Mouse (Mus musculus) retina, embryonic 14.5 days (tissue): ENCODE measurements around the gene Smug1.

Experiments
- DNase-seq: peaks from one replicate; pipeline ENCODE4 v3.0.0-alpha.2; 2015; ENCODE audit warnings: low spot score

Gene Smug1

DNA sequence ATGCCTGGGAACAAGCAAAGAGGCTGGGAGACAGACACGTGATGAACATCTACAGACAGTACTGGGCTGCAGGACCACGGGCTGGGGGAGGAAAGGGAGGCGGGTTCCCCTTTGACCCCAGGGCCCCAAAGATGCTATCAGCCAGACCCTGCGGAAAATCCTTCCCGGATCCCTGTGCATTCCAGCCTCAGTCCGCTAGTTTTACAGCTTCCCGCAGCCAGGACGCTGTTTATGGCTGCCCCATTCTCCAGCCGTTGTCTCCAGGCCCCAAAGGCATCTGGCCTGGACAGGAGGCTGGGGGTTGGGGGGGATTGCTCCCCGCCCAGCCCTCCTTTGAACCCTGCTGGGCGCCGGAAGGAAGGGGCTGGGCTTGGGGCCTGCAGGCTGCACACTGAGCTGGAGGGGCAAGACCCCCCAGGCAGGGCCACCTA lies 10.7 kb upstream of the Smug1 start:
- DNase-seq, result no peak

DNA sequence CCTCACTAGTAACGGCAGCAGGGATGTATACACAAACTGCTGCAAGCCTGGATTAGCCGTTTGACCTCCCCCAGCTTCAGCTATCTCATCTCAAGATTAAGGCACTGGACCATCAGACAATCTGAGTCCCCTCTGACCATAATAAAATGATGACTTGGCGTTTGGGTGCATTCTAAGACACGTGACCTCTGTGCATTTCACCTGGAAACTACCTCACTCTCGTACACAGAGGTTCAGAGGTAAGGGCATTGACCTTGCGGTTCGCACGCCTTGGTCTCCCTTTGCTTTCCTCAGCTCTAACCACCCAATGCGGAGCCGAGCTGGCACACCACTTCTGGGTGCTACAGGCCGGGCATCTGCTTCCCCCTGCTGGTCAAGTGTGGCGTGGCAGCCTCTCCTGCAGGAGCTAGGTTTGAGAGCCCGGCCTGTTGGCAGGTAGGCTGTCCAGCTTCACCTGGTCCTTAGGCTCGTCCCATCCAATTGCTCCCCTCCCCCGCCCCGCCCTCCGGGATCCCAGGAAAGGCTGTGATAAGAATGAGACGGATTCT lies 10.1 kb upstream of the Smug1 start:
- peak; percentile 94 for DNase-seq

DNA sequence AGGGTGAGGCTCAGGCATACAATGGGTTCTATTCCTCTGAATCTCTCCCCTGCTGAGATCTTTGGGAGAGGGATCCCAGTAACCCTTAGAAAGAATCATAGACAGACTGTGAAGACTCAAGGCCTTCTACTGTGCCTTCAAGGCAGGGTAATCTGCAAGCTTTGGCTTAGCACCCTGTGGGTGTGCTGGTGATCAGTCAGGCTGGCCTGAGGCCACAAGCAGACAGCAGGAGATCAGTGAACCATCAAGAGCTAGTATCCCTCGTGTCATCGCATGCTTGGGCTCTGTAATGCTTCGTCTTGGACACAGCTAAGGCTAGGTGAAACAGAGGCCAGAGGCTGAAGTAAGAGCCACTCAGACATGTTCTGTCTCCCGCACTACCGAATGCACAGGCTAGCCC lies 6.4 kb upstream of the Smug1 start:
- DNase-seq, result no peak

DNA sequence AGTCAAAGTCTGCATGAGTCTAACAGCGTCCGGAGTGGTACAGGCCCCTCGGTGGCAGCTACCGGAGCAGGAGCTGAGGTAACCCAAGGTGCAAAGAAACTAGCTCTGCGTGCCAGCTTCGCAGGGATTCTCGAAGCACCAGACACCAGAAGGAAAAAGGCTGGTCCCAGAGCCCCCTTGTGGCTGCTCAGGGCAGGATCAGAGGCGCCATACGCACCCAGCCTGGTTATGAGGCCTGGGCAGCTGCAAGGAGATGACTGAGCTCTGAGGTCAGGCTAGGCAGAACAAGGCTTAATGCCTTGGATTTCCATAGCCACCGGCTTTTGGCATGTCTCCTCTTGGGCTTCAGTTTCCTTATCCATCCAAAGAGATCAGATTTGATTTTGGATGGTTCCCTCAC lies 5.6 kb upstream of the Smug1 start:
- peak; percentile 86 for DNase-seq

DNA sequence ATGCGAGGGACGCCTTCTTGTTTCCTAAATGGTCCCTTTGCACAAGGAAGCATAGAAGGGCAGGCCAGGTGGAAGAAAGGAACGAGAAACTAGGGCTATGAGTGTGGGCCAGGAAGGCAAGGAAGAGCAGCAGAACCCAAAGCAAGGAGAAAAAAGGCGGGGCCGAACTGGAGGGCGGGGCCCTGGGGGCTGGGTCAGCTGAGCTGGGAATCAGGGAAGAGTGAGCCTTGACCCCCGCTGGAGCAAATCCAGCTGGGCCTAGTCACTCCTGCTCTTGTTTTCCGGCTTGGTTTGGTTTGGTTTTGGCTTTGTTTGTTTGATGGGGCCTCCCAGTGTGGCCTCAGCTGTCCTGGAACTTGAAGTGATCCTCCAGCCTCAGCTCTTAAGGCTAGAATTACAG lies 4.4 kb upstream of the Smug1 start:
- DNase-seq, result no peak

DNA sequence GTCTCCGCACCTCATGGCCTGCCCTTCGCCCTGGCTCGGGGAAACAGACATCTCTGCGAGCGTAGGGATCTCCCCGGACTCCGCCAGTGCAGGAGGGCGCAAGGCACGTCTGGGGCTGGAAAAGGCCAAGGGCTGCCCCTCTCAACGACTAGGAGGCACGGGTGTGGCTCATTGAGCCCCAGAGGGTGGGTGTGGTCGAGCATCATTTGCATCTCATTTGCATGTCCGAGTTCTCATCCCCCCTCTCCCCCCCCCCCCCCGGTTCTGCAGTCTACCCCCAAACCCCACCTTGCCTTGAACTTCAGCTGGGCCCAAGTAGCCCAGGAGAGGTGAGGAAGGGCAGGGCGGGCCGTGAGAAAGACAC lies 3.4 kb upstream of the Smug1 start:
- DNase-seq, result no peak

DNA sequence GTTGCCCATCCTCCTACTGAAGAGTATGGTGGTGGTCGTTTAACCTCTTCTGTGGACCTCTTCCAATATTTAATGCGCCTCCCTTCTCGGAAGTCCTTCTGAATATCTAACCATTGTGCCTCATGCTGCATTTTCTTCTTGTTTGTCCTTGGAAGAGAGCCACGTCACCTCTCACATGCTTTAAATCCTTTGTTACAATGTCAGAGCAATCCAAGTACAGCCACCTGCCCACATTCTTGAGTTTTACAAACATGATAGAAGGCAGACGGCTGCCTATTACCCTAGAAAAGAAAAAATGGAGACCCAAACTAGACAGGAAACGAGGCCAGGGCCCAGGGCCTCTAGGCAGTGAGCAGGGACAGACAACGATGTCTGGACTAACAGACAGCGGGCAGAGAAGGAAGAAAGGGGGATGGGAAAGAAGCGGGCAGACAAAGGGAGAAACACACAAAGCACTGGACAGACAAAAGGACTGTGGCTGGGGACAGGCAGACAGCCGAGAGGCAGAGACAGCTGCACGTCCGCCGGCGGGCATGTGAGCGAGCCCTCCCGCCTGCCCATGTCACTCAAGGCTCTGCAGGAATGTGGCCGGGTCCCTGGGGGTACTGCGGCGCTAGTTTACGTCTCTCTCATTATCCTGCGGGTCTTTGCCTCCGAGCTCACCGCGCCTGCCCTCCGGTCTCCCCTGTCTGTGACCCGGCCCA lies 2.9 kb upstream of the Smug1 start:
- no peak for DNase-seq

DNA sequence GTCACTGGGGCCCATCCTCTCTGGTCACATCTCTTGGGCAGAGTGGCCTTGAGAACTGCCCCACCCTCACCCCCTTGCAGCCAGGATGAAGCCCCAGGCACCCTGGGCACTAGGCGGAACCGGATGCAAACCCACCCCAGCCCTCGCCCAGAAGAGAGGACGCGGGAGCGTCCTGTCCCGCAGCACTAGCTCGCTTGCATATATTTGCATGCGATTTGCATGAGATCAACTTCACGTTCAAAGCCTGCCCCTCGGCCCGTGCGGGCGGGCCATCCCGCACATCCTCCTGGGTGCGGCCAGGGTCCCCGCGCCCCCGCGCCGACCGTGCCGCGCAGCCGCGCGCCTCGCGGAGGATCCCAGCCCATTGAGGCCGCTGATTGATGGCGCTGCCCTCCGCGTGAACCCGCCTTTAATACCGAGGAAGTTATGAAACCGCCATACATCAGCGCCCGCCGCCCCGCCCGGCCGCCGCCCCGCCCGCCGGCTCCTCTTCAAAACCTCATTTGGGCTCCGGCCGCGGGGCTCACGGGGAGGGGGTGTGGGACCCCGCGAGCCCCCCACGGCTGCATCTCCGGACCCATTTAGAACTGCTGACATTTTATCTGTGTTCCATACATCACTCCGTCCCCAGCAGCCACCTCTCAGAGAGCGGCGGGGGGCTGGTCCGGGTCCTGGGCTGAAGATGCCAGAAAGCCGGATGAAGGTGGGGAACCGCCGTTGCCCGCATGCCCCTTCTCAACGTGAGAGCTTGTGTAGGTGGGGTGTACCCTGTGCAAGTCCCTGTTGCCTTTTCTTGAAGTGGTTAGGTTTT lies 2.1 kb upstream of the Smug1 start:
- DNase-seq, result no peak

DNA sequence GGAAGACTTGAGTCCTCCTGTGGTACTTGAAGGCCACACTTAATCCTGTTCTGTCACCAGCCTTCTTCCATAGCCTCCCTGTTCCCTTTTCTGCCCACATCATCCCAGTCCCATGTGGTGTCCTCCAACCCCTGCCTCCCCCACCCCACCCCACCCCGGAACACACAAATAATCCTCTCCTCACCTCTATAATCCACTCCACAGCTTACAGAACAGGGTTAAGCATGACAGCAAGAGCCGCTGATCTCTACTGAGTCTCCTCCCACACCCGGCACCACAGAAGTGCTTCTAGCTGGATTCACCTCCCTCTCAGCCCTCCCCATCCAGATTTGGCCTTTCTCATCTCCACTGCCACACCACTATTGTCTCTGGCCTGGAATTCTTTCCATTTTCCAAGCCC lies 894 bp upstream of the Smug1 start:
- no peak for DNase-seq

DNA sequence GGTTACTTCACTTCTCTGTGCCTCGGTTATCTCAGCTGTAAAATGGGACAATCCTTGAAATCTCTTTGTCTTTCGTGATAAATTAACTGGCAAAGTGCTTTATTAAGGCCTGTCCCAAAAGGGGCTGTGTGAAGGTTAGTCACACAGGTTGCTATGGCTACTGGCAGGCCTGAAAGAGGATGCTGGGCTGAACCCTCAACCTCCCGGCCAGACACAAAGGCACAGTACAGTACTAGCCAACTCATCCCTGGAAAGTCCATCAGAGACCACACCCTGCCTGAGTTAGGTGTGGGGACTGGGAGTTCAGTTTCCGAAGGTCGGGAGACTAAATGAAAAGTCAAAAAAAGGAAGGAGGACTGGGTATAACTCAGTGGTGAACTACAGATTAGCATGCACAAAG lies 968 bp downstream of the Smug1 start:
- no peak for DNase-seq

DNA sequence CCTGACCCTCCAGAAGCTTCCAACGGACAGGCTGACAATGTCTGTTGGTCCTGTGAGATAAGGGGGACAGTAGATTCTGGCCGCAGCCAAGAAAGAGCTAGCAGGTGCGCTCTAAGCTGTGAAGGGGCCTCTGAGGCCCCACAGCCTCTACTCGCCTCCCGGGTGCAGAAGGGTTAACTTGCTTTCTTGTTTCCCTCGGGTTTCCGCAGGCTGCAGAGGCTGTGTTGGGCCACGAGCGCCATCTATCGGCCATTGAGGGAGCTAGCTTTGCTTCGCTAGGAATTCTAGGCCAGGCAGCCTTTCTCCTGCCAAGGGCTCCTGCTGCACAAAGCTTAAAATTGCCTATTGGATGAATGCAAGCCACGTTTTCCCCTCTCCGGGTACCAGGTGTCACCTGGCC lies 1.5 kb downstream of the Smug1 start:
- peak; percentile 97 for DNase-seq

DNA sequence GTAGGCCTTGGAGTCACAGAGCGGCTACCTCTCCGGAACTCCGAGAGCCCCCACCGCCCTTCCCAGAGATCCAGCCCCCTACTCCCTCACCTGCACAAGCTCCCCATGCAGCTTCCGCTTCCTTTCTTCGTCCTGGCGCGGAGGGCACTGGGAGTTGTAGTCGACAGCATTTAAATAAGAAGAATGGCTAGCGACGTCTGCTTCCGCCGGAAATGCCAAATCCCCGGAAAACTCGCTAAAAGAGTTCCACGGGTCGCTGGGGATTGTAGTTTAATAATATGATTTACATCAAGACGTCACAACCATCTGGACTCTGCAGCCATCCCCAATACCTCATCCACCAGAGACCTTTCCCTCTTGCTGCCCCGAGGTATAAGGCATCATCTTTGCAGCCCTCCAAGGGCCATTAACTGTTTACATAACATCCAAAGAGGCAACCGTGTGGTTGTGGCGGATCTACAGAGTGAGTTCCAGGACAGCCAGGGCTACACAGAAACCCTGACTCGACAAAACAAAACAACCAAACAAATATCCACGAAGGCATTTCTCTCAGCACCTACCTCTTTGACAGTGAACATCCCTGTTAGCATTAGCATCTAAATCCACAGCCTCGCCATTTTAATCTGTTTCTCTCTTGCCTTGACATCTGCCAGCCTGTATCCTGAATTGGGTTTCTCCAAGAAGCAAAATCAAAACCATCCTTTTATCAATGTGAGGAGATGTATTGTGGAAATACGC lies 3.5 kb downstream of the Smug1 start:
- peak; percentile 97 for DNase-seq

DNA sequence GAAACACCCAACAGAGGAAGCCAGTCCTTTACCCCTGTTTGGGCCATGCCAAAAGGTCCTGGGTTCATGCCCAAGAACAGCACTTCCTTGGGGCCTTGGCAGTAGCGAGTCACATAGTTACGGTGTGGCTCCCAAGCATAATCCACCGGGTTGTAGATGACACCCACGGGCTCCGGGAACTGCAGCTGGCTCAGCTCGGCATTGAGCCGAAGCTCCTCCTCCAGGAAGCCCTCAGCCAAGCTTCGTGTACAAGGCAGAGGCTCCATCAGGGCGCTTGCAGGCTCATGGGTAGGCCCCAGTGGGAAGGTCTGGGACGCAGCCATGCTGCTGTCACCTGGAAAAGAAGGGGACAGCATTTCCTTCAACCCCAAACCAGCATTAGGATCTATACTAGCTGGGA lies 9.3 kb downstream of the Smug1 start:
- no peak for DNase-seq

DNA sequence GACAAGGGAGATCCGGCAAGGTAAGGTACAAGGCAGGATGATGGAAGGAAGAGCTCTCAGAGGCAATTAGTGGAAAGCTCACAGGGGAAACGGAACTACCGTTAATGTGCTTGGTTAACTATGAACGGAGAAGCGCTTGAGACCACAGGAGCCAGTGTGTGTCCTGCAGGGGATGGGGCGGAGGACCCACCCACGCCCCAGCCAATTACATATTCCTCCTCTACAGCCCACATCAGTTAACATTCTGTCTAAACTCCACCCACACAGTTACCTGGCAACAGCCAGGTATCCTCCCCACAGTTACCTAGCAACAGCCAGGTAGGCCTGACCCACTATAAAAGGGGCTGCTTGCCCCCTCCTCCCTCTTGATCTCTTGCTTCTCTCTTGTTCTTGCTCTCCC lies 10.0 kb downstream of the Smug1 start:
- no peak for DNase-seq

DNA sequence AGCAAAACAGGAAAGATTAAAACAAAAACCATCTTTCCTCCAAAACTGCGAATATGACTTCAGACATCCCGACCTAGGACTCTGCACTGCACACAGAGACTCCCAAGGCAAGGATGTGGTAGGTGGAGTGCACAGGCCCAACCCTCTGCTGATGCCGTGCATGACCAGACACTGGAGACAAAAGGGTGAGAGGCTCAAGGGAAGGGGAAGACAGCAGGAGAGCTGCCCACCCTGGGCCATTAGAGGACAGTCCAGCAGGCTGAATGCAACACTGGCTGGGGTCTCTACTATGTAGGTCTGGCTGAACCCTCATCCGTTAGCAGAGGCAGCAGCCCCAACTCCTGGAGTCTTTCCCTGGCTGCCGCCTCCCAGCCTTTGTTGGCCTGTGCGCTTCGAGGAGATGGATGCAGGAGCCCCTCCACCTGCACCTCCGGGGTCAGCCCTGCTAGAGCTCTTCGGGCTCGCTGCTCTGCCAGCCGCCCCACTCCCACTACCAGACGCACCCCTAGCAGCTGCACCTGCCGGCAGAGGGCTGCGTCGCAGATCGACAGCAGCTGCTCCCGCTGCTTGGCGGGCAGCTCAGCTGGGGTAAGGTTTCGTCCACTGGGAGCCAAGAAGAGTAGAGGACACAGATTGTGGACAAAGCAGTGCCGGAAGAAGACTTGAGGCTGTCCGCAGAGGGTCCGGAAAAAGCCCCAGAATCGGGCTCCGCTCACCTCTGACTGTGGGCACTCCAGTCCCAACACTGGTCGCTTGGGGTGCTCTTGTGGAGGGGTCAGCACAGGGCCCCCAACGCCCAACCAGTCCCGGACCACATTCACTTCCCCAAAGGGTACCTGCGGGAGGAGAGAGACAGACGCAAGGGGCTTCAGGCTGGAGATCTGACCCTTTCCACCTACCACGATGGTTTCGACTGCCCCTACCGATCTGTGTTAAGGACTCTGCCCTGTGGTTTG lies 11.2 kb downstream of the Smug1 start:
- DNase-seq, result no peak

DNA sequence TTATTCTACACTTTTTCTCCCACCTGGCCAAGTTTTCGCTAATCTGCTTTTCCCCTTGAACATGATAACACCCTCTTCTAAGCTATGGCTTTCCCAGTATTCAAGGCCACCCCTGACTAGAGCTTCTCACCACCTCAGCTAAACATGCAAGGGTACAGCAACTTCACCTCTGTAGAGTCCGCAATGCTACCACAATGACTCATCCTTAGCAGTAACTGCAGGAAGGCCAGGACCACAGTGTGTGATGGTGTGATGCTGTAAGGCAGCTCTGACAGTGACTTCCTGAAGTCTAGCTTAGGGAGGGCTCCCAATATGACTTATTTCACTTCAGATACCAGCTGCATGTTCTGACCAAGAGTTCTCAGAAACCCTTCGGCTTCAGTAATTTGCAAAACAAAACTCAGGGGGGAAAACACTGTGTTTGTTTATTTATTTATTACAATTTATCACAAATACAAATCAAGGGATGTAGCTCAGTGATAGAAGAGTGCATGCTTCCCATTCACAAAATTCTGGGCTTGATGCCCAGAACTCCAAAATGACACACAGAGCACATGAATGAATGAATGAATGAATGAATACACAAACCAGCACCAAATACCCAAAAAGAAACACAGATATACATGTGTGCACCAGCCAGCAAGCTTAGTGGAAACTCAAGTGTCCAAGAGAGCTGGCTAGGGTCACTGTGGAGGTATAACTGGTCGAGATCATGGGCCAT lies 13.8 kb downstream of the Smug1 start:
- no peak for DNase-seq

DNA sequence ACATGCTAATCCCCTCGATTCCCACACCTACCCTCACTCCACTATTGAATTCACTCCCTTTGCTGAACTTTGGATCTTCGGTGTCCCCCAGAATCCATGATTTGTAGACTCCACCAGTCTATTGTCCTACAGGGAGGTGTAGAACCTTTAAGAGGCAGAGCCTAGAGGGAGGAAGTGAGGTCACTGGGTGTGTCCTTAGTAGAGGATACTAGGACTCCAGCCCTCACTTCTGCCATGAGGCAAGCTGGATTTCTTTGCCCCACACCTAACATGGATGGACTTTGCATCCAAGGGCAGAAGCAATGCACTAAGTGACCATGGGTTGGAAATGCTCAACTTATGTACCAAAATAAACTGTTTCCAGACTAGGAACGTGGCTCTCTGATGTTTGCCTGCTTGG lies 14.5 kb downstream of the Smug1 start:
- no peak for DNase-seq

DNA sequence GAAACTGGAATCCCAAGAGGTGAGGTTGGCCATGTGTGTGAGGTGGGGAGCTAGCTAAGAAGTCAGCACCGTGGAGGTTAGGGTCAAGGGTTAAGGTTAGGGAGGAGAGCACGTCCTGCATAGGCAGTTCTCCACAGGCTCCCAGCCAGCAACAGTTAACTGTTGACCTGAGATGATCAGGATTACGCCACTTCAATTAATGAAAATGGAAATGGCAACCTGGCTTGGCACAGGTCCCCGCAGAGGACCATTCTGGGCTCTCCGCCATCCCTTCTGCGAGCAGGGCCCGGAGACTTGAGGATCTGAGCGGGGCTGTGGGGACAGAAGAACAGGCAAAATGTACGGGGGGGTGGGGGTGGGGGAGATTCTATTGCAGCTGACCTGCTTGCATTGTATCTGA lies 19.1 kb downstream of the Smug1 start:
- no peak for DNase-seq

DNA sequence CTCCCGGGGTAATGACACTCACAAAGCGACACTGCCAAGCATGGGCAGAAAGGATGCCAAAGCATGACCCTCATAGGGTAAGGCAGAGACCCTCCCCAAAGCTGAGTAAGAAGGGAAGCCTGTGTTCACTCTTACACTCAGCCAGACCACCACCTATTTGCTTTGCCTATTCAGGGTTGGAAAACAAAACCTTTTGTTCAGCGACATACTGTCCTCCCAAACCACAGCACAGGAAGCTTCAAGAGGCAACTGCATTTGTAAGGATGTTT lies 19.5 kb downstream of the Smug1 start:
- DNase-seq, result no peak

DNA sequence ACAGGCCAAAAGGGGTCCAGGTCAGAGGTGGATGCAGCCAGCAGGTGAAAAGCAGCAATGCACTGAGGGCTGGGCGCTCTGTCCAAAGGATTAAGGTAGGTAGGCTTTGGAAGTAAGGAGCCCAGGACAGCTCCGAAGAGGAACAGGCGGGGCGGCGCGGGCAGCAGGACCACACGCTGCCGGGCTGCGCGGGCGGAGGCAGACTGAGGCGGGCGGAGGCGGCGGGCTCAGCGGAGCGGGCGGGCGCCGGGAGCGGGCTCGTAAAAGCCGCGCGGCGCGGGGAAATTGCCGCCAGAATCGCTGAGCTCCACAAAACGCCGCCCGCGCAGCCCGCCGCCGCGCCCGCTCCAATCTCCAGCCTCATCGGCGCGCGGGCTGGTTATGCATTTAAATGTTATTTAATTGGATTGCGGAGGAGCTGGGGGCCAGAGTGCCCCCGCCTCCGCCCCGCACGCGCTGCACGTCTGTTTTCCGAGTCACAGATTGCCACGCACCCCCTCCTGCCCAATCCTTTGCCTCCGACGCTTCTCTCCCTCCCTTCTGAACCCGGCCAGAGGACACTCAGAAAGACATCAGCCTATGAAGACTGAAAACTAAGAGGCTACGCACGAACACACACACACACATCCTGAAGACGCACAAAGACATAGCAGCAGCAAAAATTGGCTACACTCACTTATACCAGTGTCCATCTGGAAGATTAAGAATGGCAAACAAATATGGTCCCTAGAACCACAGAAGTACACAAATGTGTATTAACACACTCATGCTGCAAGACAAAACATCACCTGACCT lies 20.1 kb downstream of the Smug1 start:
- DNase-seq, result peak; percentile 60
